26 mouse cellular contexts compared by ENCODE assay signal in the genomic region with DNA sequence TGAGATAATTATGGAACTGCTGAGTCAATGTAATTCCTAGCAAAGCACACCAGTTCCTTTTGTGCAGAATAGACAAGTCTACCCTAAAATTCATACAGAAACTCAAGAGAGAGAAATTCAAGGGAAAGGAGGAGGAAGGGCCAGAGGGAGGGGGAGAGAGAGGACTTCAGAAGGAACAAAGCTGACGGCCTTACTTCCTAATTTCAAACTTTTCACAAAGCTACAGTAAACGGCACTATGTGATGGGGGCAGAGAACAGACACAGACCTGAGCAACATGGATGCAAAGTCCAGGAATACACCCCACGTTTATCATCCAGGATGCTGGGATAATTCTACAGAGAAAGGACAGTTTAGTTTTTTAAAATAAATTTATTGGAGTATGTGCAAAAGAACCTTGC. TPM values are rescaled to one million over a fixed set of nuclear protein-coding genes. Genes with fewer than 3 reads are reported as not detected.
A peak's percentile ranks its signal among the peaks of the same experiment; 100 is the strongest.
DNase-seq lines count a peak whose midpoint lies in the region; ATAC-seq and TF ChIP-seq lines count a peak whose summit lies in the region.
"Had no signal": no experiment of that assay in that cellular context is flagged by ENCODE, and none has a peak within 500 bp of the region (broad histone marks: within the 10 kb centered on the region; RNA-seq: fewer than 3 reads in every experiment).

No protein-coding gene starts in this region.

- no peak overlapping the region for H3K4me2 ChIP-seq in liver, embryonic 16.5 days (ENCODE audit: low read depth, low read length)
- H3K4me2 ChIP-seq: limb, embryonic 15.5 days; midbrain, embryonic 12.5 days had no signal

- H3K79me2 ChIP-seq in liver, adult 2 months (ENCODE audit: control insufficient read depth, insufficient read depth, low read length): no peaks in the 10 kb centered on the region

- no peak overlapping the region for H3K4me3 ChIP-seq in liver, adult 2 months (ENCODE audit: insufficient read depth, low read depth, low read length)
- H3K4me3 ChIP-seq in brown adipose tissue, adult 24 weeks (ENCODE audit: insufficient read depth, low read depth, low read length): no peak overlapping the region
- H3K4me3 ChIP-seq in liver, embryonic 16.5 days (ENCODE audit: low read depth, low read length): no peak overlapping the region
- H3K4me3 ChIP-seq: forebrain, embryonic 10.5 days; heart, embryonic 12.5 days; hindbrain, embryonic 10.5 days; intestine, embryonic 15.5 days; left cerebral cortex, adult 2 months; limb, embryonic 15.5 days; midbrain, embryonic 12.5 days had no signal

- H3K4me1 ChIP-seq in liver, adult 2 months (ENCODE audit: control insufficient read depth, insufficient read depth, low read length): peaks cover 5% of the 10 kb centered on the region
- peaks cover 15% of the 10 kb centered on the region for H3K4me1 ChIP-seq in brown adipose tissue, adult 24 weeks (ENCODE audit: control insufficient read depth, insufficient read depth, insufficient read length, low read length)
- H3K4me1 ChIP-seq in liver, embryonic 16.5 days (ENCODE audit: control insufficient read depth, low read depth, low read length): peaks cover 6% of the 10 kb centered on the region
- H3K4me1 ChIP-seq: forebrain, embryonic 10.5 days; intestine, embryonic 15.5 days; midbrain, embryonic 12.5 days had no signal

- 7% methylated on average over 3 of the region's 3 CpGs for WGBS in liver, adult 2 months
- WGBS in liver, embryonic 16.5 days (ENCODE audit: insufficient replicate concordance): 8% methylated on average over 3 of the region's 3 CpGs

- no peaks in the 10 kb centered on the region for H3K9me3 ChIP-seq in liver, embryonic 16.5 days (replicated peaks; ENCODE audit: control insufficient read depth, low read length)
- H3K9me3 ChIP-seq: forebrain, embryonic 10.5 days; heart, embryonic 12.5 days; hindbrain, embryonic 10.5 days; intestine, embryonic 15.5 days; limb, embryonic 15.5 days; midbrain, embryonic 12.5 days had no signal

- TF ChIP-seq CTCF in liver, adult 2 months (IDR thresholded peaks at IDR 0.05; ENCODE audit: low read depth, low read length): no peak

- TF ChIP-seq POLR2A in liver, adult 2 months (IDR thresholded peaks at IDR 0.05; ENCODE audit: extremely low read depth, insufficient read depth, low read length): no peak

- no peak overlapping the region for H3K9ac ChIP-seq in liver, adult 2 months (ENCODE audit: low read depth, low read length)
- H3K9ac ChIP-seq in liver, embryonic 16.5 days (ENCODE audit: low read depth, low read length): no peak overlapping the region
- H3K9ac ChIP-seq: heart, embryonic 12.5 days; intestine, embryonic 15.5 days; limb, embryonic 15.5 days; midbrain, embryonic 12.5 days had no signal

- no peaks in the 10 kb centered on the region for H3K36me3 ChIP-seq in liver, adult 2 months (ENCODE audit: control insufficient read depth, insufficient read depth, low read length)
- H3K36me3 ChIP-seq in liver, embryonic 16.5 days (ENCODE audit: control insufficient read depth, insufficient read depth): no peaks in the 10 kb centered on the region
- no peaks in the 10 kb centered on the region for H3K36me3 ChIP-seq in splenic B cell, adult 2 months (ENCODE audit: control insufficient read depth, insufficient read depth, low read length, poor library complexity, severe bottlenecking)
- H3K36me3 ChIP-seq: forebrain, embryonic 10.5 days; heart, embryonic 12.5 days; hindbrain, embryonic 10.5 days; intestine, embryonic 15.5 days; limb, embryonic 15.5 days; midbrain, embryonic 12.5 days had no signal

- DNase-seq in liver, adult 2 months (ENCODE audit: extremely low read depth, low read depth, low spot score): peak; percentile 49
- DNase-seq in liver: no peak
- peak; percentile 21 for DNase-seq in splenic B cell, adult 2 months (ENCODE audit: low read depth, low spot score)
- DNase-seq in Muller cell, postnatal 12 days (ENCODE audit: inconsistent ontology term): no peak
- DNase-seq in cerebellum, adult 11-12 months: no peak
- DNase-seq in thymus, postnatal 10 days (ENCODE audit: low spot score in 2 of 2): no peak
- DNase-seq: cerebellum, adult 8-10 months; gastrocnemius, postnatal 36 days; kidney, postnatal 4 days; right cerebral cortex, postnatal 14 days had no signal

- H3K27me3 ChIP-seq in liver, adult 2 months (ENCODE audit: control insufficient read depth, insufficient read depth, low read length): no peaks in the 10 kb centered on the region
- H3K27me3 ChIP-seq in liver, embryonic 16.5 days (ENCODE audit: control insufficient read depth, insufficient read depth, low read depth, low read length): no peaks in the 10 kb centered on the region
- H3K27me3 ChIP-seq in splenic B cell, adult 2 months (ENCODE audit: control insufficient read depth, insufficient read depth, low read length, poor library complexity, severe bottlenecking): no peaks in the 10 kb centered on the region
- H3K27me3 ChIP-seq: heart, embryonic 12.5 days; intestine, embryonic 15.5 days; limb, embryonic 15.5 days; midbrain, embryonic 12.5 days had no signal

- no peak for ATAC-seq in liver, embryonic 16.5 days (ENCODE audit: low read depth)
- ATAC-seq: forebrain, embryonic 16.5 days; hindbrain, embryonic 16.5 days had no signal

- peak overlapping the region; percentile 59 for H3K27ac ChIP-seq in liver, adult 2 months (replicated peaks; ENCODE audit: insufficient read depth, low read depth, low read length)
- H3K27ac ChIP-seq in brown adipose tissue, adult 24 weeks (replicated peaks; ENCODE audit: low read depth, low read length): peak overlapping the region; percentile 23; the same call in 1 of the 2 replicates
- peak overlapping the region; percentile 56; the same call in 1 of the 2 replicates for H3K27ac ChIP-seq in liver, embryonic 16.5 days (ENCODE audit: low read length)
- H3K27ac ChIP-seq: forebrain, embryonic 10.5 days; hindbrain, embryonic 10.5 days; intestine, embryonic 15.5 days; left cerebral cortex, adult 2 months; midbrain, embryonic 12.5 days had no signal

RNA-seq across cellular contexts. Expression of gene Pdcd1lg2, which starts 8.8 kb away (rescaled TPM):
- total RNA-seq in liver, adult 2 months (2014; rRNA removed): 0.13 and 0.18 TPM in 2 replicates
- 0.05 and 0.11 TPM in 2 replicates for polyA plus RNA-seq in liver, adult 2 months (2012; rRNA removed)
- polyA plus RNA-seq in brown adipose tissue, adult 24 weeks (2012; ENCODE audit: insufficient read depth, insufficient read length, missing spikeins): not detected in 2 replicates
- polyA plus RNA-seq in liver, embryonic 16.5 days (2015; fragmentation: Nextera tagmentation; extraction: Ambion mirVana): 0.05 and 0.08 TPM in 2 replicates
- total RNA-seq: adrenal gland, postnatal 36 days; gastrocnemius, postnatal 36 days; heart, postnatal 10 days had no signal
- polyA plus RNA-seq: cortical plate, adult 2 months; embryonic facial prominence, embryonic 11.5 days; forebrain, embryonic 10.5 days; forebrain, embryonic 16.5 days; heart, embryonic 12.5 days; hindbrain, embryonic 10.5 days; intestine, embryonic 15.5 days; limb, embryonic 15.5 days; lung, embryonic 16.5 days; midbrain, embryonic 12.5 days had no signal

RNA-seq across cellular contexts. Expression of gene Cd274, which starts 52.3 kb away (rescaled TPM):
- total RNA-seq in liver, adult 2 months (2014; rRNA removed): 2.1 TPM in 2 replicates
- polyA plus RNA-seq in liver, adult 2 months (2012; rRNA removed): 1.00 and 1.2 TPM in 2 replicates
- polyA plus RNA-seq in brown adipose tissue, adult 24 weeks (2012; ENCODE audit: insufficient read depth, insufficient read length, missing spikeins): 52.6 and 58.2 TPM in 2 replicates
- 0.96 and 1.0 TPM in 2 replicates for polyA plus RNA-seq in liver, embryonic 16.5 days (2015; fragmentation: Nextera tagmentation; extraction: Ambion mirVana)

RNA-seq across cellular contexts. Expression of gene Plgrkt, which starts 52.3 kb away (rescaled TPM):
- total RNA-seq in liver, adult 2 months (2014; rRNA removed): 11.5 and 14.0 TPM in 2 replicates
- 9.4 and 14.8 TPM in 2 replicates for polyA plus RNA-seq in liver, adult 2 months (2012; rRNA removed)
- 118 and 119 TPM in 2 replicates for polyA plus RNA-seq in brown adipose tissue, adult 24 weeks (2012; ENCODE audit: insufficient read depth, insufficient read length, missing spikeins)
- polyA plus RNA-seq in liver, embryonic 16.5 days (2015; fragmentation: Nextera tagmentation; extraction: Ambion mirVana): 33.9 and 34.2 TPM in 2 replicates

Comparison
In these comparisons a context has a peak if more than half of its experiments do, and no peak if none do; other contexts are left out.
1. DNase-seq: peak in liver, adult 2 months (single experiment) and splenic B cell, adult 2 months (single experiment); none in liver (single experiment), Muller cell, postnatal 12 days (single experiment), cerebellum, adult 11-12 months (single experiment) and thymus, postnatal 10 days (0 of 2).
2. RNA of gene Cd274, which starts 52.3 kb away (polyA plus RNA-seq): 52.6 to 58.2 TPM in brown adipose tissue, adult 24 weeks; 1.00 to 1.2 TPM in liver, adult 2 months and 0.96 to 1.0 TPM in liver, embryonic 16.5 days; every median in the first group is over 10 times any median in the second.
3. Peak in every context shown above with its lines, with median percentiles within 50 percentile points of each other: H3K27ac ChIP-seq.